Mouse (Mus musculus): Measurements from ENCODE around the gene Cox14. TPM values are rescaled to one million over a fixed set of nuclear protein-coding genes. Genes with fewer than 3 reads are reported as not detected.

Gene Cox14
- total RNA-seq, 2 experiments from 2014 or later: 124 to 129 TPM

DNA sequence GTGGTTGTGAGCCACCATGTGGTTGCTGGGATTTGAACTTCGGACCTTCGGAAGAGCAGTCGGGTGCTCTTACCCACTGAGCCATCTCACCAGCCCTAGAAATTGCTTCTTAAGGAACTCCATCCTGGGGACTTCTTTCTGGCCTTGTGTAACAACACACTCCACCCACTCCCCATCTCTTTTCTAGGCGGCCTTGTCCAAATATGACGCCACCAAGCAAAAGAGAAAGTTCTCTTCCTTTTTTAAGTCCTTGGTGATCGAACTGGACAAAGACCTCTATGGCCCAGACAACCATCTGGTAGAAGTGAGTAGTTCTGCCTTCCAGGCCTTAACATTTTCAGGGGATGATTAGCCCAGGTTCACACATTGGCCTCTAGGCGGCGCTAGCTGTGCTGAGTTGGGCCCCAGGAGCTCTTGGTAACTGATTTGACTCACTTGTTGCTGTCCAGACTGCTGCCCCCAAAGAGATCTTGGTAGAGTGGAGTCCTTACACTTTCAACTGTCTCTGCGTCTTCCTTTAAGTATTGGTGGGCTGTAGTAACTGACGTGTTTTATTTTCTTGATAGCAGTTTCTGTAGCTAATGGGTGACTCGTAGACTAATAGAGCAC lies 19.9 kb upstream of the Cox14 start, which contains the start of gene Gm17349:
TSS of gene Gm17349 (minus strand) at position 51 of the 609 bp plus-strand sequence.
- DNase-seq (ENCODE audit: low spot score in 2 of 2): peak; percentile 62 to 73

- no peak for DNase-seq (ENCODE audit: low spot score in 2 of 2)
Observed at GRCm38 (mm10) chr15:99708176-99708575, 17.2 kb upstream of the Cox14 start.

DNA sequence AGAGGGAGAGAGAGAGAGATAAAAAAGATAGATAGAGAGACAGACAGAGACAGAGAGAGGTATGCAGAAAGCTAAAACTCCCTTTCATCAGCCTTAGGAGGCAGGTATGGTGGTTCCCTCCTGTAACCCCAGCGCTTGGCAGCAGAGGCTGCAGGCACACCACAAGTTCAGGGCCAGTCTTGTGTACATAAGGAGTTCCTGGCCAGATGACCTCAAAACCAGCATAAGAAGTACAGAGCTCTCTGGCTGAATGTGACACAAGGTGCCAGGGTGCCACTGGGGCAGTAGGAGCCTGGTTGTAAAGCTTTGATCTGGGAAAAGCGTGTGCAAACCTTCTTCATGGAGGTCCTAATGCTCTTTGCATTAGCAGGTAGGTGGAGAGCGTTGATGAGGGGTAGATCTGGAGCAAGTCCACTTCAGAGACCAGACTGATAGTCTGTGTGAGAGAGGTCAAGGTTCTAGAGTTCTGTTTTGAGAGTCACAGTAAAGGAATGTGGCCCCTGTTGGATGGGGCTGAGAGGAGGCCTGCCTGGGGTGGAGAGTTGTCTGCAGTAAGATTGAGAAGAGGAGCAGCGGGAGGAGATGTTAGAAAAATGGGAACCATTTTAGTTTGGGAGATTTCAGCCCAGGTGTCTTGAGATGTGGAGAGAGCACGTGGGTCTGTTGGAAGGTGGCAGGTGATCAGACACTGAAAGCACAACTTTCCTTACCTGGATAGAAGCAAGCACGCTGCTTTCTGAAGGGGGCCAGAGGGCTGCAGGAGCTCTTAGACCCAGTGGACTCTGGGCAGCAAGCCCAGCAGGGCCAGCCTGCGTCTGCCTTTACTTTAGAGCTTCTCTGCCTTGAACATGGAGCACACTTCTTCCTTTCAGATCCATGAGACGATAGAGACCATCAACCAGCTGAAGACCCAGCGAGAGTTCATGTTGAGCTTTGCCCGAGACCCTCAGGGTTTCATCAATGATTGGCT lies 14.9 kb upstream of the Cox14 start:
- DNase-seq (ENCODE audit: low spot score in 2 of 2): no peak

DNA sequence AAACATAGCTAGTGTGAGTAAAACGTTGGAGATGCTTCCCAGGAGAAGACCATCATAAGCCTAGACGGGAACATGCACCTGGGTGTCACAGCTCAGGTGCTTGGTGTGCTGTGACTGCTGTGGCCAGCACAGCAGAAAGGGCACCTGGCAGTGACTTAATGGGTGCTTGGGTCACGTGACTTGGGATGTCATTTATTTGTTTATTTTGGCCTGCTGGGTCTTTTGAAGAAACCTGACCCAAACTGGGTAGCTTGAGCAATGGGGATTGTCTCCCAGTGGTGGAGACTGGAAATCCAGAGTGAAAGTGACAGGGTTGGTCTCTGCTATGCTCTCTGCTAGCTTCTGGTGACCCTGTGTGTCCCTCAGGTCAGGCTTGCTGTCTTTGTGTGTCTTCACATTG lies 13.9 kb upstream of the Cox14 start:
- DNase-seq (ENCODE audit: low spot score in 2 of 2): no peak

GRCm38 (mm10) chr15:99712666-99713559 lies 12.5 kb upstream of the Cox14 start:
- no peak for DNase-seq (ENCODE audit: low spot score in 2 of 2)

- no peak for DNase-seq (ENCODE audit: low spot score in 2 of 2)
Observed at GRCm38 (mm10) chr15:99713569-99713968, 11.8 kb upstream of the Cox14 start.

DNA sequence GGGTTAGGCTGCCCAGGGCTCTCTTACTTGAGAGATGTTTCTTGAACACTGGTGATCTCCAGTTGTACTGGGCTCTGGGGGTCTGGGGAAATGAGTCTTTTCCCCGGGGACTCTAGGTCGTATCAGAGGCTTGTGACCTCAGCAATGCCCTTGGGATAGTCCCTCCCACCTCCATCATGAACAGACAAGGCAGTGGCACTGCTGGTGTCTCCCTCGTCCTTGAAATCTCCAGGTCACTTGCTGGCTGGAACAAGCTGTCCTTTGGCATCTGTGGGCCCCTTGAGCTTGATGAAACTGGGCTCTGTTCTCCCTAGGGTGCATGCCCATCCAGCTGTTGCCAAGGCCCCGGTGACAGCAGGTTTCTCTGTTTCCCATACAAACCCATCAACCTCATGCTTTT lies 11.2 kb upstream of the Cox14 start:
- peak in 1 of 2 experiments; percentile 41 for DNase-seq (ENCODE audit: low spot score in 2 of 2)

GRCm38 (mm10) chr15:99714858-99715257 lies 10.6 kb upstream of the Cox14 start:
- DNase-seq (ENCODE audit: low spot score in 2 of 2): peak; percentile 81 to 86

GRCm38 (mm10) chr15:99715361-99715865 lies 10.0 kb upstream of the Cox14 start:
- DNase-seq (ENCODE audit: low spot score in 2 of 2): peak; percentile 82 to 94

GRCm38 (mm10) chr15:99715982-99716746 lies 9.3 kb upstream of the Cox14 start:
- peak; percentile 48 to 52 for DNase-seq (ENCODE audit: low spot score in 2 of 2)

GRCm38 (mm10) chr15:99716814-99717213 lies 8.6 kb upstream of the Cox14 start:
- peak in 1 of 2 experiments; percentile 55 for DNase-seq (ENCODE audit: low spot score in 2 of 2)

DNA sequence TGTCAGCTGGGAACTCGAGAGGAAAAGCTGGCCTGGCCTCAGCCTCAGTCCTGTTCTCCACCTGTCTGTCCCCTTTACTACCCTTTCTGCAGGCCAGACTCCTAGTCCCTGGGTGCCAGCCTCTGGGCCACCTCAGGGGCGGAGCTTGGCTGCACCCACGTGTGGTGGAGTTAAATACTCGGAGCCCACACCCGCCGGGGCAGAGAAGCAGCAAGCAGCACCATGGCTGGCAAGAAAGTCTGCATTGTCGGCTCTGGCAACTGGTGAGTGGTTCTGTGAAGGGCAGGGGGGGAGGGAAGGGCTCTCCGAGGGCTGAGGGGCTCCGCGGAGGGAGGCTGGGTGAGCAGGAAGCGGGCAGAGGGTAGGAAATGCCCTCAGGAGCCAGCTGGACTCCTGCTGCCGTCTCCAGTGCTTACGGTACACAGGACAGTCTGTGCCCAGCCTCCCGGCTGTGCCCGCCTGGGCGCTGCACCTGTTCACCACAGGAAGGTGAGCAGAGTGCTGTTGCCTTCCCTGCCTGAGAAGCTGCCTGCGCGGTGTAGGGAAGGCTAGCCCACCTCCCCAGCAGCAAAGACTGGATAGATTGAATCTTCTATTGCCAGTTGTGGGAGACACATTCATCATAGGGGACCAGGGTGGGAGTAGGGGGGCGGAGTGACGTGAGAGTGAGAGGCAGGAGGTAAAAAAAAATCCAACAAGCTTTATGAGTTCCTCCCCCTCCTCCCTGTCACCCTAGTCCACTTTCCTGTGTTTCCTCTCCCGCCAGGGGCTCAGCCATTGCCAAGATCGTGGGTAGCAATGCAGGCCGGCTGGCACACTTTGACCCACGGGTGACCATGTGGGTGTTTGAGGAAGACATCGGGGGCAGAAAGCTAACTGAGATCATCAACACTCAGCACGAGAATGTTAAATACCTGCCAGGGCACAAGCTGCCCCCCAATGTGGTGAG lies 7.8 kb upstream of the Cox14 start, which contains the start of gene Gpd1:
TSS of gene Gpd1 (plus strand) at position 130 of the 949 bp plus-strand sequence.
- peak; percentile 69 to 73 for DNase-seq (ENCODE audit: low spot score in 2 of 2)

- DNase-seq (ENCODE audit: low spot score in 2 of 2): no peak
Observed at GRCm38 (mm10) chr15:99718461-99719021, 6.9 kb upstream of the Cox14 start.

- DNase-seq (ENCODE audit: low spot score in 2 of 2): no peak
Observed at GRCm38 (mm10) chr15:99719865-99720264, 5.6 kb upstream of the Cox14 start.

DNA sequence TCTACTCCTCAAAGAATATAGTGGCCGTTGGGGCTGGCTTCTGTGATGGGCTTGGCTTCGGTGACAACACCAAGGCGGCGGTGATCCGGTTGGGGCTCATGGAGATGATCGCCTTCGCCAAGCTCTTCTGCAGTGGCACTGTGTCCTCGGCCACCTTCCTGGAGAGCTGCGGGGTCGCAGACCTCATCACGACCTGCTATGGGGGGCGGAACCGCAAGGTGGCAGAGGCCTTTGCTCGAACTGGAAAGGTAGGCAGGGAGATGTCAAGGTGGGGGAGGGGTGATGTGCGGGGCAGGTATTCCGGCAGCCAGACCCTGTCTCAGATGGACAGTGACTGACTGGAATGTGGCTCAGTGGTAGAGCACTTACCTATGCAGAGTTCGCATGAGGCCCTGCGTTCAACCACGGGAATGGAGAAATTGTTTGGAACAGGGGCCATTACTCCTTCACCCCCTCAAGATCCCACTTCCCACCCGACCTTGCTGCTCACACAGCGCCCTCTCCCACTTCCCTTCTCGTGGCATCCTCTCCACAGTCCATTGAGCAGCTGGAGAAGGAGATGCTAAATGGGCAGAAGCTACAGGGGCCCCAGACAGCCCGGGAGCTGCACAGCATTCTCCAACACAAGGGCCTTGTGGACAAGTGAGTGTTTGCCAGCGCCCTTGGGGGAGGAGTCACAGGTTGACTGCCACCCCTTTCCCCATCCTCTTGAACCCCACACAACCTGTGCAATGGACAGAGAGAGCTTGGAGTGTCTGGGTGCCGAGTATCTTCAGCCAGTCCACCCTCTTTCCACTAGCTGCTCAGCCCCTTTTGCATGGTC lies 3.3 kb upstream of the Cox14 start:
- no peak for DNase-seq (ENCODE audit: low spot score in 2 of 2)

GRCm38 (mm10) chr15:99723120-99723514 lies 2.3 kb upstream of the Cox14 start:
- DNase-seq (ENCODE audit: low spot score in 2 of 2): no peak

- DNase-seq (ENCODE audit: low spot score in 2 of 2): peak; percentile 68 to 72
Observed at GRCm38 (mm10) chr15:99723515-99724291, 1.7 kb upstream of the Cox14 start.
